Mouse (Mus musculus) ES-E14 (cell line): ENCODE results near the gene Dpp6.

Source experiments
- HCFC1 ChIP-seq: IDR thresholded peaks from 2 replicates; pipeline ENCODE4 v1.6.1; 2012; ENCODE audit warnings: low read length, inconsistent platforms, borderline replicate concordance; ENCODE audit not compliant: insufficient read depth
- MAFK ChIP-seq: IDR thresholded peaks from 2 replicates; pipeline ENCODE4 v1.6.1; 2014; ENCODE audit warnings: mild to moderate bottlenecking, low read depth, low read length, inconsistent platforms; ENCODE audit not compliant: insufficient read depth
- ZC3H11A ChIP-seq: IDR thresholded peaks from 2 replicates; pipeline ENCODE4 v1.6.1; 2012; ENCODE audit warnings: low read depth, mild to moderate bottlenecking, inconsistent platforms, low read length, borderline replicate concordance
- ZNF384 ChIP-seq: IDR thresholded peaks from 2 replicates; pipeline ENCODE4 v1.6.1; 2012; ENCODE audit warnings: low read depth, low read length, inconsistent platforms

DNA sequence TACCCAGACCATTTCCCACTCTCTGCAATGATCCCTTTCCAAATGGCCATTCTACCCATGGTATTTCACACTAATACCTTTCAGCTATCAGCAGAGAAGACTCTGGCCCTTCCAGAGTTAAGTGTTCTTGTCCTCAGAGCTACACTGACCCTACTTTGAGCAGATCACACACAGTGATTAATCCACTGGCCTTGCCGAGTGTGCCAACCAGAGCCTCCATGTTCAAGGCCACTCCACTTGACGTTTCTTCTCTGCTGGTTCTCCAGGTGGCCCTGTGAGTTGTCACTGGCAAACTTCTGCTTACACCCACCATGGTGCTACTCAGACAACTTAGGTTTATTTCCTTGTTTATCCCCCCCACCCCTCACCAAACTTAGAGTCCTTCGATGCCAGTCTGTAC is 433.9 kb downstream of the Dpp6 start:
- TF ChIP-seq MAFK (no peak), ZNF384 (no peak), HCFC1 (no peak), ZC3H11A (no peak)
